Comparison of ENCODE assay signal across 22 mouse cellular contexts in genomic region chr12:24586193-24586592, GRCm38 (mm10). TPM values are rescaled to one million over a fixed set of nuclear protein-coding genes. Genes with fewer than 3 reads are reported as not detected.
"Had no signal": no experiment of that assay in that cellular context is flagged by ENCODE, and none has a peak within 500 bp of the region (broad histone marks: within the 10 kb centered on the region; RNA-seq: fewer than 3 reads in every experiment).

No protein-coding gene starts in this region.

- H3K4me2 ChIP-seq: liver, embryonic 15.5 days; lung, embryonic 15.5 days; midbrain, embryonic 12.5 days; neural tube, embryonic 13.5 days; neural tube, embryonic 15.5 days; stomach, embryonic 15.5 days had no signal

- DNase-seq: liver, postnatal 0 days; lung, adult 2 months; lung, postnatal 14 days; lung, postnatal 36 days; midbrain, embryonic 14.5 days; retina, postnatal 1 day; right cerebral cortex, adult 18-20 months; thymus, adult 2 months; thymus, postnatal 25 days; thymus, postnatal 4 days had no signal

- H3K4me1 ChIP-seq: lung, embryonic 15.5 days; midbrain, embryonic 12.5 days; neural tube, embryonic 13.5 days; neural tube, embryonic 15.5 days; stomach, embryonic 15.5 days had no signal

- H3K27me3 ChIP-seq: liver, embryonic 15.5 days; lung, embryonic 15.5 days; midbrain, embryonic 12.5 days; neural tube, embryonic 13.5 days; neural tube, embryonic 15.5 days; stomach, embryonic 15.5 days had no signal

- ATAC-seq: liver, postnatal 0 days; lung, postnatal 0 days; midbrain, embryonic 16.5 days had no signal

- H3K4me3 ChIP-seq: liver, embryonic 15.5 days; lung, embryonic 15.5 days; midbrain, embryonic 10.5 days; midbrain, embryonic 12.5 days; myocyte; neural tube, embryonic 13.5 days; neural tube, embryonic 15.5 days; stomach, embryonic 15.5 days had no signal

- H3K36me3 ChIP-seq: liver, embryonic 15.5 days; lung, embryonic 15.5 days; midbrain, embryonic 10.5 days; midbrain, embryonic 12.5 days; neural tube, embryonic 13.5 days; neural tube, embryonic 15.5 days; stomach, embryonic 15.5 days had no signal

- H3K27ac ChIP-seq: liver, embryonic 15.5 days; lung, embryonic 15.5 days; macrophage; midbrain, embryonic 10.5 days; midbrain, embryonic 12.5 days; neural tube, embryonic 13.5 days; neural tube, embryonic 15.5 days; stomach, embryonic 15.5 days had no signal

- H3K9me3 ChIP-seq: liver, embryonic 15.5 days; lung, embryonic 15.5 days; midbrain, embryonic 10.5 days; midbrain, embryonic 12.5 days; neural tube, embryonic 13.5 days; neural tube, embryonic 15.5 days; stomach, embryonic 15.5 days had no signal

- H3K9ac ChIP-seq: liver, embryonic 15.5 days; liver, postnatal 0 days; lung, embryonic 15.5 days; midbrain, embryonic 12.5 days; neural tube, embryonic 13.5 days; neural tube, embryonic 15.5 days; stomach, embryonic 15.5 days had no signal

RNA-seq across cellular contexts. Expression of gene Grhl1, which starts 14.1 kb away (rescaled TPM):
- total RNA-seq: megakaryocyte-erythroid progenitor cell, adult 5-6 weeks had no signal
